Mouse (Mus musculus) intestine, embryonic 14.5 days (tissue): ENCODE measurements around the gene Hat1. TPM values are rescaled to one million over a fixed set of nuclear protein-coding genes. Genes with fewer than 3 reads are reported as not detected.

Experiments
- ATAC-seq: fragments of 200-750 bp; cut with Nextera tagmentation; replicated peaks from 2 replicates; pipeline ENCODE4 v1.8.0; 2017; ENCODE audit warnings: low read depth, moderate number of reproducible peaks, moderate TSS enrichment, moderate library complexity; ENCODE audit not compliant: low FRiP score, low TSS enrichment
- DNase-seq: peaks from one replicate; pipeline ENCODE4 v3.0.0-alpha.2; 2018; ENCODE audit warnings: low spot score
- H3K27ac ChIP-seq: fragments of 300-500 bp; sonication (generic); 2 replicates; pipeline ENCODE4 v1.5.1; 2014; ENCODE audit warnings: low read depth, mild to moderate bottlenecking, control low read depth
- H3K27me3 ChIP-seq: fragments of 300-500 bp; sonication (generic); replicated peaks from 2 replicates; pipeline ENCODE4 v1.6.1; 2014; ENCODE audit warnings: low read length, control low read depth; ENCODE audit not compliant: control insufficient read depth, insufficient read depth
- H3K36me3 ChIP-seq: fragments of 300-500 bp; sonication (generic); 2 replicates; pipeline ENCODE4 v1.6.1; 2014; ENCODE audit warnings: low read length, control low read depth; ENCODE audit not compliant: control insufficient read depth, insufficient read depth
- H3K4me1 ChIP-seq: fragments of 300-500 bp; sonication (generic); replicated peaks from 2 replicates; pipeline ENCODE4 v1.6.1; 2014; ENCODE audit warnings: low read length, control low read depth, mixed read lengths; ENCODE audit not compliant: control insufficient read depth, insufficient read depth
- H3K4me2 ChIP-seq: fragments of 300-500 bp; sonication (generic); 2 replicates; pipeline ENCODE4 v1.6.1; 2014; ENCODE audit warnings: low read length
- H3K4me3 ChIP-seq: fragments of 300-500 bp; sonication (generic); 2 replicates; pipeline ENCODE4 v1.5.1; 2014; ENCODE audit warnings: low read depth, low read length, control low read depth, mixed read lengths
- H3K9ac ChIP-seq: fragments of 300-500 bp; sonication (generic); 2 replicates; pipeline ENCODE4 v1.6.1; 2014; ENCODE audit warnings: mild to moderate bottlenecking, low read length
- H3K9me3 ChIP-seq: fragments of 300-500 bp; sonication (generic); 2 replicates; pipeline ENCODE4 v1.6.1; 2016; ENCODE audit warnings: low read length, control low read depth; ENCODE audit not compliant: control insufficient read depth
- WGBS: fragments of 180-500 bp; shearing (Covaris S2); extraction: QIAGEN DNeasy Blood & Tissue Kit; methylation state at CpG from one replicate; pipeline ENCODE4 v1.1.7; 2014; 5-methylcytosine and 5-hydroxymethylcytosine counted together
- polyA plus RNA-seq: library from polyadenylated mRNA; unstranded; fragments of >200 nt; fragmentation: Nextera tagmentation; extraction: Ambion mirVana; gene quantifications from 2 replicates; pipeline ENCODE4 v1.2.1, GENCODE M21; 2014

Hat1 gene
- polyA plus RNA-seq, 1 experiment from 2014 or later, result 116 TPM

DNA sequence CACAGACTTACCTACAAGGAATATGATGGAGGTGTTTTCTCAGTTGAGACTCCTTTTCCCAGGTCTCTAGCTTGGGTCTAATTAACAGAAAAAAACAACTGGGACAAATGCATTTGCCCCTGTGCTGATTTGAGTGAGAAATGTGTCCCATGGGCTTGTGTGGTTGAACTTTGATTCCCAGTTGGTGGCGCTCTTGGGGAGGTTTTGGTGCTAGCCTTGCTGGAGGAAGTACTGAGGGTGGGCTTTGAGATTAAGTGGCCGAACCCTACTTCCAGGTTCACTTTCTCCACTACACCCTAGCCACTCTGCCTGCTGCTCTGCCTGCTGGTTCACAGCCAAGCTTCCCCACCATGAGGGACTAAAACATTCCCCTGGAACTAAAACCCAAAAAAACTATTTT, 60.8 kb downstream of the Hat1 start:
- Histone ChIP-seq H3K27me3 (0 out of 2 replicates have a peak, but pooled peaks cover 2% of the 10 kb centered on the region), H3K4me2 (no peak overlapping the region), H3K27ac (no peak overlapping the region), H3K9ac (no peak overlapping the region), H3K36me3 (no peaks in the 10 kb centered on the region), H3K4me1 (0 out of 2 replicates have a peak, but pooled peaks cover 2% of the 10 kb centered on the region), H3K4me3 (no peak overlapping the region), H3K9me3 (no peaks in the 10 kb centered on the region)
- 16% methylated on average over 2 of the region's 2 CpGs for WGBS
- DNase-seq (no peak), ATAC-seq (no peak)

DNA sequence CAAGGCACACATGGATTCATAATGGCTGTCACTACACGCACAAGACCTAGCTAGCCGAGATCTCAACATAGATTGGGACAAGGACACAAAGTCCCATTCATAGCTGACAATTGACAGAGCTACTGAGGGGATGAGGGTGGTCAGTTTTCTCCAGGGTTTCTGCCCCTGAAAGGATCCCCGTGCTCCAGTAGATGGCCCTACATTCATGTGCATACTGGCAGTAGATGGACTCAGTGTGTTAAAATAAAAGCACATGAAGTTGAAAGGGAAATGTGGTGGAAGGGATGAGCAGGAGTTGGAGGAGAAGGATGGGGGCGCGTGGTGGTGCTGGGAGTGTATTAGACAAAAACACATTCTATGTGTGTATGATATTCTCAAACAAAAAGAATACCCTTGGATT, 63.0 kb downstream of the Hat1 start:
- Histone ChIP-seq H3K4me1 (0 out of 2 replicates have a peak, but pooled peaks cover 2% of the 10 kb centered on the region), H3K9me3 (no peaks in the 10 kb centered on the region), H3K4me3 (no peak overlapping the region), H3K36me3 (no peaks in the 10 kb centered on the region), H3K27me3 (0 out of 2 replicates have a peak, but pooled peaks cover 2% of the 10 kb centered on the region), H3K27ac (no peak overlapping the region), H3K9ac (no peak overlapping the region), H3K4me2 (no peak overlapping the region)
- ATAC-seq (no peak), DNase-seq (no peak)
- 66% methylated on average over 5 of the region's 5 CpGs for WGBS

DNA sequence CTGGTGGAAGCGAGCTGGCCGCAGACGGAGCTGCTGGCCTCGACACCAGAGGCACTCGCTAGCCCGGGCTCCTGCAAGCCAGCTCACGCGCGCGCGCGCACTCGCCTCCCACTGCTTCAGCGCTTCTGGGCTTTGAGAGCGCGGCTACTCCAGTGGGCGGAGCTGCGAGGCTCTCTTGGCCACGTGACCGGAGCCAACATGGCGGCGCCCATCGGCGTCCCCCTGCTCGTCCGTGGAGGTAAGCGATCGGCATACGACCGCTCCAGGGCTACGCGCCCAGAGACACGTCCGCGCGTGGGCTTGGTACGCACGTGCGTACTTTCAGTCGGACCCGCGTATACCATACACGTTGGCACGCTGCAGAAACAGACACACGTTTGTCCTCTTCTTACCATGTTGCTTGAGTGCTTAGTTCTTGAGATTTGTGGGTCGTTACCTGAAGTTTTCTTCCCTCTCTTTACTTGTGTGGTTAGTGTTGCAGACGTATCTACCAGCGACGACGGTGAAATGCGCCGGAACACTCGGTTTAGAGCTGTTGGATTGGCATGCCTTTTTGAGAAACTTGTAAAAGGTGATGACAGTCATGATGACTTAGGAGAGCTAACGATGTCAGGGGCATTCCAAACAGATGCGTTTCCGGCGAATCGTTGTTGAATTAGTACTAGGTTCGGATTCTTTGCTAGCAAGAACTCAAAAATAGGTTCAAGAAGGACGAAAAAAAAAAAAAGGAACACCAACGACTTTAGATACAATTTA, 64.6 kb downstream of the Hat1 start, which contains the start of gene Metap1d:
Metap1d (plus strand) TSS at position 116 of the 756 bp plus-strand sequence.
- ATAC-seq (peak; percentile 95), DNase-seq (peak; percentile 94)
- H3K27ac ChIP-seq, result no peak within 1 kb of the TSS
- peak within 1 kb of the TSS; percentile 75 for H3K4me3 ChIP-seq
- H3K27me3 ChIP-seq, result 0 out of 2 replicates have a peak, but pooled peaks cover 2% of the 10 kb centered on the region
- peak within 1 kb of the TSS; percentile 44 for H3K9ac ChIP-seq
- H3K9me3 ChIP-seq, result no peaks in the 10 kb centered on the region
- whole genome bisulfite sequencing, result under 1% methylated on average over 61 of the region's 61 CpGs
- no peaks in the 10 kb centered on the region for H3K36me3 ChIP-seq
- 0 out of 2 replicates have a peak, but pooled peaks cover 2% of the 10 kb centered on the region for H3K4me1 ChIP-seq
- peak within 1 kb of the TSS; percentile 93 for H3K4me2 ChIP-seq

DNA sequence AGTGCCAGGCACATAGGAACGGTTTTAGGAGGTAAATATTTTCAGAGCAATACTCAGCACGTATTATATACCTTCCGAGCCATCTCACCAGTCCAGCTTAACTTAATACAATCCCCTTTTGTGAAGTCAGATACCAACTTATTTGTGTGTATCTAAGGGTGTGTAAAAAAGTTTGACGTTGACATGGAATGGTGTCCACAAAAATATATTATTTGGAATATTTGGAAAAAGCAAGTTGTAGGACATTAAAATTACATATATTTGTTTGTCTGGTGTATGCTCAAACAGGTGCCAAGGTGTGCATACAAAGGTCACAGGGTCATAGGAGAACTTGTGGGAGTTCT, 65.1 kb downstream of the Hat1 start:
- H3K4me3 ChIP-seq, result peak overlapping the region; percentile 75
- H3K4me1 ChIP-seq, result 0 out of 2 replicates have a peak, but pooled peaks cover 2% of the 10 kb centered on the region
- peak overlapping the region; percentile 44 for H3K9ac ChIP-seq
- H3K4me2 ChIP-seq, result peak overlapping the region; percentile 93
- H3K9me3 ChIP-seq, result no peaks in the 10 kb centered on the region
- ATAC-seq (no peak), DNase-seq (no peak)
- H3K27me3 ChIP-seq, result 0 out of 2 replicates have a peak, but pooled peaks cover 2% of the 10 kb centered on the region
- WGBS, result 30% methylated on average over 4 of the region's 4 CpGs
- H3K36me3 ChIP-seq, result no peaks in the 10 kb centered on the region
- H3K27ac ChIP-seq, result no peak overlapping the region

DNA sequence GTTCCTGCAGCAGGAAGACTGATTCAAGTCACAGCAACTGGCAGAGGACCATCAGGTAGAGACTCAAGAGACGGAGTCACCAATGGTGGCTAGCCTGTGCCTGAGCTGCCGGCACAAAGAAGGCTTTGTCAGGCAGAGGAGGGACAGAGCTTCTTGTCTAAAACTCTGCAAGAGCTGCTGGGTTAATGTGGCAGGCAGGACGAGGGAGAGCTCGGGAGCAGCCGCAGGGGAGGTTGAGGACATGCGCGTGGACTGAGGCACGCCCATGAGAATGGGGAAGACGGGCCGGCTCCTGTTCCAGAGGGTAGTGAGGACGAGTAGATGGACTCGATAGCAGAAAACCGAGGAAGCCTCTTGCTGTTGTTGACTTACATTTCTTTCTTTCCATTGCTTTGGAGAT, 69.9 kb downstream of the Hat1 start:
- no peaks in the 10 kb centered on the region for H3K9me3 ChIP-seq
- H3K27ac ChIP-seq, result no peak overlapping the region
- H3K4me2 ChIP-seq, result no peak overlapping the region
- WGBS, result 70% methylated on average over 13 of the region's 13 CpGs
- no peak overlapping the region for H3K9ac ChIP-seq
- no peak overlapping the region for H3K4me3 ChIP-seq
- no peaks in the 10 kb centered on the region for H3K4me1 ChIP-seq
- DNase-seq, result no peak
- H3K36me3 ChIP-seq, result no peaks in the 10 kb centered on the region
- H3K27me3 ChIP-seq, result no peaks in the 10 kb centered on the region
- ATAC-seq, result no peak

DNA sequence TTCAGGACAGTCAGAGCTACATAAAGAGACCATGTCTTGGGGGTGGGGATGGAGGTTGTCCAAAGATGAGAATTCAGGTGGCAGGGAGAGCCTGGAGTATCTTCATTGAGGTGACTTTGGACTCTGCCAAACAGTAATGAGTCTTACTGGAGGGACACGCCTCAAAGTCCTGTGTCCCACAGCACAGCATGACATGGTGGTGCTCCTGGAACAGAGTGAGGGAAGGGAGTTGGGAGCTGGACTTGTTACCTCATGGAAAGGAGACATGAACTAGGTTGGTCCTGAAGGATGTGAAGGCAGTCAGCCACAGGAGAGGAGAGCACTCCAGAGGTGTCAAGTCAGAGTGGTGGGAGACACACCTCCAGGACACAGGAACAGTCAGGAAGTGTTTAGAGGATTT, 70.9 kb downstream of the Hat1 start:
- WGBS, result 88% methylated on average over 1 of the region's 1 CpGs
- Histone ChIP-seq H3K9me3 (no peaks in the 10 kb centered on the region), H3K27ac (no peak overlapping the region), H3K9ac (no peak overlapping the region), H3K27me3 (no peaks in the 10 kb centered on the region), H3K4me1 (no peaks in the 10 kb centered on the region), H3K4me2 (no peak overlapping the region), H3K36me3 (no peaks in the 10 kb centered on the region), H3K4me3 (no peak overlapping the region)
- DNase-seq (no peak), ATAC-seq (no peak)

DNA sequence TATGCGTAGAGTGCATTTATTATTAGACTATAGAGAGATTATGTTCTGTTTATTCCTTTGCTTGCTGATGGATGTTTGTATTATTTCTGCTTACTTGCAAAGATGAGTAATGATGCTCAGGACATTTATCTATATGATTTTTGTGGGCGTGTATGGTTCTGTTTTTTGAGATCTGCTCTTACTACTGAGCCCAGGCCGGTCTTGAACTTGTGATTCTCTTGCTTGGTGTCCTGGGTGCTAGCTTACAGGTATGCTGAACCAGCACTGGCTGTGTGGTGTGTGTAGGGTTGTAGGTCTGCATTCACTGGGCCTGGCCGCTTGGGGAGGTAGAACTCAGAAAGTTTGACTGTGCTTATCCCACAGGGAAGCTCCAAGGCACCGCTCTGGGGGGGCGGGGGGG, 72.4 kb downstream of the Hat1 start:
- no peak overlapping the region for H3K4me2 ChIP-seq
- no peaks in the 10 kb centered on the region for H3K36me3 ChIP-seq
- no peak for ATAC-seq
- no peak for DNase-seq
- no peaks in the 10 kb centered on the region for H3K4me1 ChIP-seq
- H3K27ac ChIP-seq, result no peak overlapping the region
- H3K9me3 ChIP-seq, result no peaks in the 10 kb centered on the region
- 70% methylated on average over 6 of the region's 6 CpGs for WGBS
- no peak overlapping the region for H3K9ac ChIP-seq
- H3K27me3 ChIP-seq, result no peaks in the 10 kb centered on the region
- H3K4me3 ChIP-seq, result no peak overlapping the region

DNA sequence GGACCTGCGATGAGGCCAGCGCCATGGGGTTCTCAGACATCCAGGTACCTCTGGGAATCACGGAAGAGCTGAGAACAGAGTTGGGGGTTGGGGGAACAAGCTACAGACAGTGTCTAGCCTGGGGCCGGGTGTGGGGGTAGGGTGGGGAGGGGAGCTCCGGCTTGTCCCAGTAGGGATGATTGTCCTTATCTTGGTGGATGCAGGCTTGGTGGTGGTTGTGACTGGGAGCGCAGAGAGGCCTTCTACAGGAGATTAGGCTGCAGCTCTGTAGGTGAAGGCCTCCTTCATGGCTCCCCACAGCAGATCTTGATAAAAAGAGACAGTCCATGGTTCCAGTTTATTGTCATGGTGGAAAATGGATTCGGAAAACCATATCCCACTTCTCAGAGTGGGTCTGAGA, 72.8 kb downstream of the Hat1 start:
- Histone ChIP-seq H3K9ac (no peak overlapping the region), H3K36me3 (no peaks in the 10 kb centered on the region), H3K4me2 (no peak overlapping the region), H3K27ac (no peak overlapping the region), H3K9me3 (no peaks in the 10 kb centered on the region), H3K4me1 (no peaks in the 10 kb centered on the region), H3K27me3 (no peaks in the 10 kb centered on the region), H3K4me3 (no peak overlapping the region)
- ATAC-seq, result no peak
- 70% methylated on average over 7 of the region's 7 CpGs for WGBS
- DNase-seq, result no peak

DNA sequence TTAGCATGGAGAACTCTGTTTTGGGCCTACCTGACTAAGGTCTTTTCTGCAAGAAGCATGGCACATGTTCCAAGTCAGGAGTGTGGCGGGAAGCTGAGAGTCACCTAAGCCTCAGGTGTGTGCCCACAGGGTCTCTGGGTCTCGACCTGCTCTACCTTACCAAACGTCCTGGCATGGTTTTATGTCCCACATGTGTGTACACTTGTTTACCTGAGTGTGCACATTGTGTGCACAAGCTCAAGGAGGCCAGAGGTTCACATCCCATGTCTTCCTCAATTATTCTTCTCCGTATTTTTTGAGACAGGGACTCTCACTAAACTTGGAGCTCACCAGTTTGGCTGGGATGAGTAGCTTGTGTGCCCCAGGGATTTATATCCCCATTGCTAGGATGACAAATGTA, 73.3 kb downstream of the Hat1 start:
- 75% methylated on average over 4 of the region's 4 CpGs for WGBS
- no peak overlapping the region for H3K9ac ChIP-seq
- no peaks in the 10 kb centered on the region for H3K9me3 ChIP-seq
- H3K4me3 ChIP-seq, result no peak overlapping the region
- ATAC-seq, result no peak
- no peaks in the 10 kb centered on the region for H3K4me1 ChIP-seq
- no peak overlapping the region for H3K4me2 ChIP-seq
- no peaks in the 10 kb centered on the region for H3K36me3 ChIP-seq
- H3K27ac ChIP-seq, result no peak overlapping the region
- DNase-seq, result no peak
- no peaks in the 10 kb centered on the region for H3K27me3 ChIP-seq
